Mouse (Mus musculus) stomach, postnatal 0 days (tissue): ENCODE measurements around the gene Tmc1. TPM values are rescaled to one million over a fixed set of nuclear protein-coding genes. Genes with fewer than 3 reads are reported as not detected.

ENCODE experiments used
- ATAC-seq: fragments of 200-750 bp; cut with Nextera tagmentation; 2 replicates; pipeline ENCODE4 v1.8.0; 2017; ENCODE audit not compliant: low FRiP score, low TSS enrichment
- DNase-seq: peaks from one replicate; pipeline ENCODE4 v3.0.0-alpha.2; 2016; ENCODE audit warnings: low spot score
- H3K27ac ChIP-seq: fragments of 300-500 bp; sonication (generic); replicated peaks from 2 replicates; pipeline ENCODE4 v1.5.1; 2014; ENCODE audit warnings: mild to moderate bottlenecking, control low read depth
- H3K27me3 ChIP-seq: fragments of 300-500 bp; sonication (generic); 2 replicates; pipeline ENCODE4 v1.6.1; 2014; ENCODE audit warnings: low read length; ENCODE audit not compliant: control insufficient read depth, insufficient read depth
- H3K36me3 ChIP-seq: fragments of 300-500 bp; sonication (generic); 2 replicates; pipeline ENCODE4 v1.6.1; 2014; ENCODE audit warnings: low read length, mixed read lengths; ENCODE audit not compliant: control insufficient read depth, insufficient read depth
- H3K4me1 ChIP-seq: fragments of 300-500 bp; sonication (generic); replicated peaks from 2 replicates; pipeline ENCODE4 v1.6.1; 2014; ENCODE audit warnings: antibody characterized with exemption; ENCODE audit not compliant: control insufficient read depth, insufficient read depth
- H3K4me2 ChIP-seq: fragments of 300-500 bp; sonication (generic); replicated peaks from 2 replicates; pipeline ENCODE4 v1.6.1; 2014; ENCODE audit warnings: low read depth, mild to moderate bottlenecking, control low read depth, moderate library complexity
- H3K4me3 ChIP-seq: fragments of 300-500 bp; sonication (generic); 2 replicates; pipeline ENCODE4 v1.5.1; 2014; ENCODE audit warnings: low read depth, low read length, control low read depth
- H3K9ac ChIP-seq: fragments of 300-500 bp; sonication (generic); 2 replicates; pipeline ENCODE4 v1.6.1; 2014; ENCODE audit warnings: mild to moderate bottlenecking, low read length, control low read depth, mixed read lengths
- H3K9me3 ChIP-seq: fragments of 300-500 bp; sonication (generic); 2 replicates; pipeline ENCODE4 v1.6.1; 2016; ENCODE audit warnings: low read length; ENCODE audit not compliant: control insufficient read depth
- CTCF ChIP-seq: IDR thresholded peaks from 2 replicates; pipeline ENCODE4 v1.5.1; 2016; ENCODE audit warnings: antibody characterized with exemption, low read depth, mild to moderate bottlenecking, moderate library complexity
- EP300 ChIP-seq: optimal IDR thresholded peaks from 2 replicates; pipeline ENCODE3; 2016; ENCODE audit warnings: antibody characterized with exemption
- WGBS: fragments of 180-500 bp; shearing (Covaris S2); extraction: QIAGEN DNeasy Blood & Tissue Kit; methylation state at CpG from one replicate; pipeline ENCODE4 v1.1.7; 2014; 5-methylcytosine and 5-hydroxymethylcytosine counted together
- polyA plus RNA-seq: library from polyadenylated mRNA; unstranded; fragments of >200 nt; fragmentation: Nextera tagmentation; extraction: Ambion mirVana; gene quantifications from 2 replicates; pipeline ENCODE4 v1.2.1, GENCODE M21; 2015

Gene Tmc1
- 0.13 TPM in 1 of 2 replicates, not detected in the other for polyA plus RNA-seq

GRCm38 (mm10) chr19:20953874-20954273, at the start of gene Tmc1:
Gene Tmc1 (minus strand): TSS chr19:20954202.
- no peak within 1 kb of the TSS for H3K4me3 ChIP-seq

GRCm38 (mm10) chr19:21001552-21001951, 47.5 kb upstream of the Tmc1 start:
- ATAC-seq (no peak), DNase-seq (no peak)
- H3K9me3 ChIP-seq: no peaks in the 10 kb centered on the region
- TF ChIP-seq EP300 (no peak), CTCF (no peak)
- no peak overlapping the region for H3K4me2 ChIP-seq
- no peak overlapping the region for H3K4me3 ChIP-seq
- H3K27me3 ChIP-seq: no peaks in the 10 kb centered on the region
- H3K4me1 ChIP-seq: no peaks in the 10 kb centered on the region
- no peaks in the 10 kb centered on the region for H3K36me3 ChIP-seq
- no peak overlapping the region for H3K9ac ChIP-seq
- H3K27ac ChIP-seq: no peak overlapping the region

More at GRCm38 (mm10) chr19:20953874-20954273, at the start of gene Tmc1:
- Histone ChIP-seq H3K27me3 (no peaks in the 10 kb centered on the region), H3K36me3 (no peaks in the 10 kb centered on the region), H3K4me2 (no peak within 1 kb of the TSS), H3K9ac (no peak within 1 kb of the TSS), H3K4me1 (no peaks in the 10 kb centered on the region), H3K9me3 (no peaks in the 10 kb centered on the region), H3K27ac (no peak within 1 kb of the TSS)
- DNase-seq: no peak
- TF ChIP-seq CTCF (no peak), EP300 (no peak)
- ATAC-seq: no peak
- 70% methylated on average over 6 of the region's 6 CpGs for WGBS

GRCm38 (mm10) chr19:20979244-20979643, 25.2 kb upstream of the Tmc1 start:
- no peak overlapping the region for H3K27ac ChIP-seq
- DNase-seq: no peak
- H3K9me3 ChIP-seq: no peaks in the 10 kb centered on the region
- no peak overlapping the region for H3K4me2 ChIP-seq
- H3K4me1 ChIP-seq: no peaks in the 10 kb centered on the region
- TF ChIP-seq CTCF: no peak
- no peak for TF ChIP-seq EP300
- ATAC-seq: no peak
- H3K4me3 ChIP-seq: no peak overlapping the region
- no peaks in the 10 kb centered on the region for H3K27me3 ChIP-seq
- 79% methylated on average over 2 of the region's 2 CpGs for WGBS
- no peak overlapping the region for H3K9ac ChIP-seq
- H3K36me3 ChIP-seq: no peaks in the 10 kb centered on the region

- DNase-seq (no peak), ATAC-seq (no peak)
- TF ChIP-seq EP300: no peak
- no peak for TF ChIP-seq CTCF
- H3K4me1 ChIP-seq: no peaks in the 10 kb centered on the region
- 6% methylated on average over 1 of the region's 1 CpGs for WGBS
- no peaks in the 10 kb centered on the region for H3K36me3 ChIP-seq
- no peak overlapping the region for H3K27ac ChIP-seq
- no peak overlapping the region for H3K9ac ChIP-seq
- H3K4me2 ChIP-seq: no peak overlapping the region
- no peaks in the 10 kb centered on the region for H3K27me3 ChIP-seq
- no peak overlapping the region for H3K4me3 ChIP-seq
- H3K9me3 ChIP-seq: no peaks in the 10 kb centered on the region
These were observed 24.1 kb upstream of the Tmc1 start for GRCm38 (mm10) chr19:20978148-20978547.

- H3K4me1 ChIP-seq: no peaks in the 10 kb centered on the region
- H3K36me3 ChIP-seq: no peaks in the 10 kb centered on the region
- H3K4me2 ChIP-seq: no peak overlapping the region
- H3K27ac ChIP-seq: no peak overlapping the region
- H3K9me3 ChIP-seq: no peaks in the 10 kb centered on the region
- WGBS: 88% methylated on average over 1 of the region's 1 CpGs
- DNase-seq (no peak), ATAC-seq (no peak)
- no peak for TF ChIP-seq CTCF
- no peak for TF ChIP-seq EP300
- H3K4me3 ChIP-seq: no peak overlapping the region
- H3K9ac ChIP-seq: no peak overlapping the region
- no peaks in the 10 kb centered on the region for H3K27me3 ChIP-seq
These were observed 17.9 kb upstream of the Tmc1 start for GRCm38 (mm10) chr19:20971926-20972325.

GRCm38 (mm10) chr19:20954815-20955214, 813 bp upstream of the Tmc1 start:
- no peak for ATAC-seq
- no peak for DNase-seq
- TF ChIP-seq EP300 (no peak), CTCF (no peak)
- Histone ChIP-seq H3K9me3 (no peaks in the 10 kb centered on the region), H3K36me3 (no peaks in the 10 kb centered on the region), H3K4me2 (no peak overlapping the region), H3K4me3 (no peak overlapping the region), H3K9ac (no peak overlapping the region), H3K27ac (no peak overlapping the region), H3K27me3 (no peaks in the 10 kb centered on the region), H3K4me1 (no peaks in the 10 kb centered on the region)
- WGBS: 87% methylated on average over 5 of the region's 5 CpGs
